Mouse (Mus musculus) lung, postnatal 0 days (tissue): ENCODE measurements at regions not wholly inside any gene's neighbourhood (a gene's known extent, or its start where the extent isn't known, plus 50 kb on each side); places are given as distances from the start of the nearest gene placed in this dataset.

Experiments used
- CTCF ChIP-seq: IDR thresholded peaks from 2 replicates; pipeline ENCODE4 v1.5.1; 2016; ENCODE audit warnings: antibody characterized with exemption, mild to moderate bottlenecking
- EP300 ChIP-seq: IDR thresholded peaks from 2 replicates; pipeline ENCODE4 v1.6.1; 2016; ENCODE audit warnings: antibody characterized with exemption, mild to moderate bottlenecking, control low read depth

DNA sequence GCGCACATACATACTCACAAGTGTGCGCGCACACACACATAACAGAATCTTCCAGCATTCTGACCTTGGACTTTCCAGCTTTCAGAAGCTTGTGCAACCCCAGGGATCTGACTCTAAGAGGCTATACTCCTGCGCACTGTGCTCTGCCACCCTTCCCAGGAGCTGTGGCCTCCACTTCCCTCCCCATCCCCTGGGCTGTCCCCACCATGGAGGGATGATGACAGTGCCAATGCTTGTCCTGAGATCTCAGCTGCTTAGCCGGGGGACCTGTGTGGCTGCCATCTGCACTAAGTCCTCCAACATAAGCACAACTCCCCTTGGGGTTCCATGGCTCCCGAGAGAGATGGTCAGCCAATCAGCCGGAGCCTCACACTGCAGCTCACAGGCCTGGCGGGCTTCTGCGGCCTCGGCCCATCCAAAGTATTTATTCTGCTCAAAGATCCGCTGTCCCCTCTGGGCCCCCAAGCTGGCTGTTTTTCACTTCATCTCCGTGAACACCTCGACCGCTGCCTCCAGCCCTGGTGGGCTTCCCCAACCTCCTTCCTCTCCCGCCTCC, 412.3 kb downstream of the Ajap1 start:
- TF ChIP-seq CTCF (no peak), EP300 (no peak)
